Mouse (Mus musculus) telencephalon, adult 2 months (tissue): Measurements from ENCODE around the gene Celf2.
"Not testable (repeated sequence)": the region's sequence is repeated elsewhere in the genome, so short reads cannot be mapped to it uniquely, and the experiment has no call there.

Experiments used
- DNase-seq: peaks from one replicate; pipeline ENCODE4 v3.0.0-alpha.2; 2011; ENCODE audit warnings: low read depth, low spot score

Celf2 gene

DNA sequence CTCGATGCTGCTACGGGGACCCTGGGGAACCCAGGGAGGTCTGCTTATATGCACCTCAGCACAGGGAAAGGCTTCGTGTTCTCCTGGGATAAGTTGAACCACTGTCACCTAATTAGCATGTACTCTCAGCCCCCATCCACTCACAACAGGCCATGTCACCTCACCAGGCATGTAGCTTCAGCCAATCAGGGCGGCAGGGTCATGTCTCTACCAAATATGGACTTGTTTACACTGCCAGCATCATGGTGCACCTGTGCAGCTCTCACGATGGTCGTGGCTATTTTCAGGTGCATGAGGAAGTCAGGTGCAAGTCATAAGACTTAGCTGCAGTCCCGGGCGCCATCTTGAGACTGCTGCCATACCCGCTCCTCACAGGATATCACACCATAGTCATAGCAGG is at the start of gene Celf2:
Celf2 (minus strand) TSS at position 101 of the 400 bp plus-strand sequence.
- DNase-seq: not testable (repeated sequence)

DNA sequence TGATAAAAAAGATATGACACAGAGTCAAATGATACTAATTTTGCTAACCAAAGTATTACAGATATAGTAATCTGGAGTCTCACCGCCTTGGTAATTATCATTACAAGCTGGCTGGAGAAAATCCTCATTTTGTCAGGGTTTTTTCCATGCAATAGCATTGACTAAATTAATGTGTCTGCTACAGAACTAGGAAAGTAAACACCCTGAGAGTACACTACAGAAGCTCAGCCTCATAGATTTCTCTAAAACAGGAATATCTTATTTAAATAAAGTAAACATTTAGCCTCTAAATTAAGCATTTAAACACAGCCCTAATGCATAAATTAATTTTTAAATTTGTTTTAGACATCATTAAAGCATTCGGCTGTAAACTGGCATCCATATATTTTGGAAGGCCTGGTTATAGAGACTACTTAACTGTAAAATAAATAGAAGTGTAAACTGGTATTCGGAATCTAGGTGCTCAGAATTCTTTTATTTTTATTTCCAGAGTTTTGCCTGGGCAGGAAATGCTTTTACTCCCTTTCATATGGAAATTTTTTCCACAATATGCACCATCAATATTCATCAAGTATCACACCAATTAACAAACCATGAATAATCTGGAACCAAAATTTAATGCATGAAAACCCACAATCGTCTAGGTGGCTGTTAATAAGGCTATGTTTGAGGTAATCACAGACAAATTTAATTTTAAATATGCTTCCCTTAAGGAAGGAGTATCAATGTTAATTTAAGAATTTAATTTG is 46.0 kb upstream of the Celf2 start:
- no peak for DNase-seq

- no peak for DNase-seq
Observed at GRCm38 (mm10) chr2:7554601-7555000, 45.2 kb upstream of the Celf2 start.

- DNase-seq: no peak
Observed at GRCm38 (mm10) chr2:7552887-7553286, 43.5 kb upstream of the Celf2 start.

- peak; percentile 76 for DNase-seq
Observed at GRCm38 (mm10) chr2:7548886-7549285, 39.5 kb upstream of the Celf2 start.

GRCm38 (mm10) chr2:7534615-7535204 is 25.3 kb upstream of the Celf2 start:
- DNase-seq: no peak

DNA sequence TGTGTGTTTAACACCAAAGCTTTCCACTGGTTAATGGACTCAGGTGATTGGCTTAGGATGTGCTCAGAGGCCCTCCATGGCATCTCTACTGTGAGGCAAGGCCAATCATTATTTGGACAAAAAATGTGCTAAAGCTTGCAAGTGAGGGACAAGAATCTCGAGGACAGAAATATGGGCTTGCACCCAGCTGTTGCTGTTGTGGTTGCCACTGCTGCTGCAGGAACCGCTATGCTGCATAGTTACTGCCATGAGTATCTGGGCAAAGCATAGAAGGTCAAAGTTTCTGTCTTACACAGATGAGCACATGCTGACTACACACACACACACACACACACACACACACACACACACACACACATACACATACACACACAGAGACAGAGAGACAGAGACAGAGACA is 24.8 kb upstream of the Celf2 start:
- DNase-seq: no peak

DNA sequence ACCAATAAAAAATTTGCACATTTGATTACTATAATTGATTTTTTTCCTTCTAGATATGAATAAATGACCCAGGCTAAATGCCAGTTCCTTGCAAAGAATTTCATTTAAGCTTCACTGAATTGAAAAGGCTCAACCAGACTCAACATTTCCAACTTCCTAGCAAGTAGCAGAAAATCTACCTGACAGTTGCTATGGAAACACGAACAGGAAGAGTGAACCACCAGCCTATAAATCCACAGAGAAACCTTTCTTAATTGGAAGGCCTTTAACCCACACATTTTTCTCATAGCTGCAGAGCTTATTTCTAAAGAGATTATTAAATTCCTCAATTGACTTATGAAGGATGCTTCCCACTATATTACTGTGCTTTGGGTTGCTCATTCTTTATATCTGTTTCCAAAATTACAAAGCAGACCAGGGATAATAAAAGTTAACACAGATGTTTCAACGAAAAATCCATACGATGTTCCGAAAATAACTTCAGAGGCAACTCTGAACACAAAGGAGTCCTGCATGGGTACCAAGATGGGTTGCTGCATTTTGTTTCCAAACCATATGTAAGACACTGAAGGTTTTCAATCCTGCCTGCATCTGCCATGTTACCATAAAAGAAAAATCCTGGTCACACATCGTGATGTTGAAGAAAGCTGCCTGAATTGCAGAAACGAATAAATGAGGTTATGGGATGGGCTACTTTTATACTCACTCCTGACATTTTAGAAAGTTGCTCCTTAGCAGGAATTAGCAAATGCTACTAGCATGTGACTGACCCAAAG is 22.0 kb upstream of the Celf2 start:
- DNase-seq: peak; percentile 77

DNA sequence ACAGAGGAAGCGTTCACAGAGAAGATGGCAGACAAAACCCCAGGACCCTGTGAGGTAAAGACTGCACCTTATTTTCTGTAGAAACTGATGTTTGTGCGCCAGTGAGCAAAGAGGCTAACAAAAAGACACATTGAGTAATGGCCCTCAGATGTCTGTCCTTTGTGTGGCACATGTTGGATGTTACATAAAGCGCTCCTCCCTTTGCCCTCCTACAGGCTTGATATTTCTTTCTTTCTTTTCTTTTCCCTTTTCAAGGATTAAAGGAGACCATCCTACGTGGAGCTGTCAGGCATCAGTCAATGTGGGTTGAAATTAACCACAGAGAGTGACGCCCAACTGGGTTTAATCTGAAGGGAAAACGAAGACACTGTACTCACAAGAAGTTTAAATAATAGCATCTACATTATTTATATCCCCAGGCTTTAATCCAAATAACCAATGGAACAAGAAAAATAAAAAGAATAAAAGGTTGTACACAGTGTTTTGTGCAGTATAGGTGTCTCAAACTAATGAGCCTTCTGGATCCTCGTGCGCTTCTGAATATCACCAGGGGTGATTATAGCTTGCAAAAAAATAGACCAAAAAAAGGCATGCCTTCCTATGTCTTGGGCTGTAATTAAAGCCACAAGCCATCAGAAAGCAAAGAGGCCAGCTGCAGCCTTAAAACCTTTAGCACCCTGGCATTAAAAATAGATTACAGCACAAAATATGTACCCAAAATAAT is 21.3 kb upstream of the Celf2 start:
- peak; percentile 65 for DNase-seq

GRCm38 (mm10) chr2:7529637-7530036 is 20.3 kb upstream of the Celf2 start:
- DNase-seq: peak; percentile 80

DNA sequence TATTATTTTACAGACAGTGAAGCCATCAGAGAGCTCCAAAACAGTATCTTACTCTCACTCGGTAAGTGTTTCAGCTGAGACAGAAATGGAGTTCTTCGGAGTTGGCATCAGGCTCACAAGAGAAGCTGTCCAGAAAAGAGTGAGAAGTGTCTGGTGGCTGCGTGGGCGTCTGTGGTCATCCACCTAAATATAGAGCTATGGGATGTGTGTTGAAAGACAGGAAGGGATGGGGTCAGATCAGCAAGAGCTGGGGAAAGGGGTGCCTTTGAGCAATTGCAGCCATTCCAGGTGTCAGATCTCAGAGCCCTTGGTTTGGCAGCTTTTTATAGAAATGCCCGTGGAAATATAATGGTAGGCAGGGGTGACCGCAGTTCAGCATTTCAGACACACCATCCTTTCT is 17.3 kb upstream of the Celf2 start:
- DNase-seq: no peak

- no peak for DNase-seq
Observed at GRCm38 (mm10) chr2:7519473-7519872, 10.1 kb upstream of the Celf2 start.

GRCm38 (mm10) chr2:7493420-7493819 is 15.9 kb downstream of the Celf2 start:
- no peak for DNase-seq

DNA sequence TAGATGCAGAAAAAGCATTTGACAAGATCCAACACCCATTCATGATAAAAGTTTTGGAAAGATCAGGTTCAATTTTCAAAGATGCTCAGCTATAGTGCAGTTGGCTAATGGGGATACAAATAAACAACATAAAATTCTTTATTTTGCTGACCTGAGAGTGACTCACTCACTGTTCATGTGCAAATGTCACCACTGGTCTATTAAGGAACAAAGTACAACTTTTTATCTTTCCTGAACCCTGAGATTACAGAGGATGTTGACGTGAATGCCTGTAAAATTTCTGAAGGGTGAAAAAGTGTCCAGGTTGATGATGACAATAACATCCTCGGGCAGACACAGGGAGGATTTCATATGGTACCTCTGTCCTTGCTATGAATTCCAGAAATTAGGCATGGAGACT is 24.4 kb downstream of the Celf2 start:
- DNase-seq: no peak

DNA sequence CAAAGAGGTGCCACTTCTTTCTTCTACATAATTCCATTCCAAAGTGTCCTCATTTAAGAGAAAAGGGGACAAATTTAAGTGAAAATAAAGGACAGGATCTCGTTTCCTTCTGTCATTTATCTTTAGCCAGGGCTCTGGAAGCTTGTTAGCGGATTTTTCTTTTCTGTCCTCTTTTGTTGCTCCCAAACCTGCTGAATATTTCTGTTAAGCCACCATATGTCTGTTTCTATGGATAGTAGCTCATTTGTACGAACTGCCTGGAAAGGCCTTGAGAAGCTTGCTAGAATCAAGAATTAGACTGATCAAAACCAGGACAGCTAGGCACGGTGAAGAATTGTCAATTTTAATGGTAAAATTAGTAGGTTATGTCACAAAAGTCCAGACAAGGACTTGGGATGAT is 27.3 kb downstream of the Celf2 start:
- peak; percentile 38 for DNase-seq

GRCm38 (mm10) chr2:7460329-7461056 is 48.9 kb downstream of the Celf2 start:
- DNase-seq: no peak

DNA sequence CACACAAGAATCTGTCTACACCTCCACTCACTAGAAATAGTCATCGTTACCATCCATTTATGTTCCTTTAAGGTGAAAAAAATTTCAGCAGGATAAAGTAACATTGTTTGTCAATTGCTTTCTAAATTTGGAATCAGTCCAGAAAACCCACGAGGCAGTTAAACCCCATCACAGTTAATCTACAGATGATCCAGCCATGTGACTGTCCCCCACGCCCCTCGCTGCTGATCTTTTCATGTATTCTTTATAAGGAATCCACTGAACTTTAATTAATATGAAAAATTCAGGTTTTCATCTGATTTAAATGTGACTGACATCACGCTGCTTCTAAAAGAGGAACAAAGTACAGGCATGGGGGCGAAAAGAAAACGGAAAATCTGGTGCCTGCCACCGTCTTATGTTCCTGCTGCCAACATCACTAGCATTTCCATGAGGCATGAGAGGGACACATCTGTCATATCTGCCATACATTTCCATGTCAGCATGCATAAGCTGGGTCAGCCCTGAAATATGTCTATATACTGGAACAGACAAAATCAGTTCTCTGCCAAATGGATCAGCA is 70.6 kb downstream of the Celf2 start:
- DNase-seq: peak; percentile 90

GRCm38 (mm10) chr2:7426481-7426880 is 82.9 kb downstream of the Celf2 start:
- DNase-seq: peak; percentile 62

- peak; percentile 85 for DNase-seq
Observed at GRCm38 (mm10) chr2:7400530-7400929, 108.8 kb downstream of the Celf2 start.

DNA sequence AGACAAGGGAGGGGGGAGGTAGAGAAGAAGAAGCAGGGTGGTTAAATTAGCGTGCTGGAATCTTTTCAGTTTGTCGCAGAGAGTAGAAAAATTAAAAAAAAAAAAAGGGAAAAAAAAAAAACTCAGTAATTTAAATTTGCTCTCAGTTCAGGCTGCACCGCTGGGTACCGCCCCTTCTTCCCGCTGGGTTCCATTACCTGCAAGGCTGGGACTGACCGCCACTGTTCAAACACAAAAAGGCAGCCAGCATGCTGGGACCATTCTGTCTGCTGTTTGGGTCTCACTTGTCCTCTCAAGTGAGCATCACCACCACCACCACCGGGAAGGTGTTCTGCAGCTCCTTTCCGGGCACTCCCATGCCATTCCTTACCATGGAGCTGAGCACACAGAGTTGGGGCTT is 113.4 kb downstream of the Celf2 start:
- no peak for DNase-seq

GRCm38 (mm10) chr2:7395473-7395872 is 113.9 kb downstream of the Celf2 start:
- DNase-seq: no peak
